Mouse (Mus musculus) C2C12 (cell line): Measurements from ENCODE around the gene Tnpo3.

ENCODE experiments used
- CEBPB ChIP-seq: IDR thresholded peaks from one replicate; pipeline ENCODE4 v1.6.1; 2011; ENCODE audit warnings: low read depth, mild to moderate bottlenecking, control low read depth, moderate library complexity
- CTCF ChIP-seq: IDR thresholded peaks from one replicate; pipeline ENCODE4 v1.5.1; 2011; ENCODE audit not compliant: control insufficient read depth, insufficient read depth, insufficient read length
- FOSL1 ChIP-seq: IDR thresholded peaks from one replicate; pipeline ENCODE4 v1.8.0; 2011; ENCODE audit warnings: mild to moderate bottlenecking, low read length; ENCODE audit not compliant: poor library complexity, insufficient read depth, severe bottlenecking
- MAX ChIP-seq: IDR thresholded peaks from one replicate; pipeline ENCODE4 v1.6.1; 2011; ENCODE audit warnings: mild to moderate bottlenecking, control low read depth
- MYOD1 ChIP-seq: IDR thresholded peaks from one replicate; pipeline ENCODE4 v1.6.1; 2011; ENCODE audit warnings: low read depth; ENCODE audit not compliant: control insufficient read depth, insufficient read length
- MYOG ChIP-seq: IDR thresholded peaks from one replicate; pipeline ENCODE4 v1.6.1; 2011; ENCODE audit not compliant: control insufficient read depth, insufficient read length; ENCODE audit errors: extremely low read depth
- USF1 ChIP-seq: IDR thresholded peaks from one replicate; pipeline ENCODE4 v1.6.1; 2011; ENCODE audit warnings: low read depth, mild to moderate bottlenecking, control low read depth, moderate library complexity

DNA sequence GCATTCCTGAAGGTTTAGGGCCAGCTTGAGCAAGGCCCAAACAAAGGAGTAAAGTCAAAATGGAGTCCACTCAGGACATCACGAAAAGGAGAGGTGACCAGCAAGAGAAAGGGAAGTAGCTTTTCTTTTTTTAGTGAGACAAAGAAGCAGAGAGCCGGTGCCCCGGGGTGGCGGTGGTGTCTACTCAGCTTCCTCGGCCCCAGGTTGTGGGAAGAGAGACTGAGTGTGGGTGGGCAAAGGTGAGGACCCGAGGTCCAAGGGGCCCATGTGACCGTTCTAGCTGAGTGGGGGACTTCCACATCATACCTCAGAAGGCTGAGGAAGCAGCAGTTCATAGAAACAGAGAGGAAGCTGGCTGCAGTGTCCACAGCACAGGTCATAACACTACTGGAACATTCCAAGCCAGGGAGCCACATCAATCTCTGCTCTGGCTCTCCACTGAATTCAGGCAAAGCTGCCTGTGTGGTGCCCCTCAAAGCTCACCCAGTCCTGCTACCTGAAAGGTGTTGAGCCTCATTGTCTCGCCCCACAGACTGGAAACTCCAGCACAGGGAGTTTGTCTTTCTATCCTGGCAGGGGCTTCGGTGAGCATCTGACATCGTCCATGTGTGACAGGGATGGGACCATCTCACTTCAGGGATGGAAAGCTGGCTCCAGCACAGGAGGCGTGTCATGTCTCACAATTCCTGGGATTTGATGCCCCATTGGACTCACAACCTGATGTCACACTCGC is 86.2 kb downstream of the Tnpo3 start:
- TF ChIP-seq CTCF (no peak), CEBPB (no peak), USF1 (no peak), MAX (no peak), MYOG (no peak), FOSL1 (no peak), MYOD1 (no peak)
